Mouse (Mus musculus) inflammation-experienced regulatory T-cells, adult 6 months (primary cell): ENCODE data around the gene Nabp2. TPM values are rescaled to one million over a fixed set of nuclear protein-coding genes. Genes with fewer than 3 reads are reported as not detected.

Source experiments
- ATAC-seq: one replicate; pipeline ENCODE4 v1.8.0; 2017
- polyA plus RNA-seq, 3 experiments: library from polyadenylated mRNA; unstranded; fragments of 100-300 nt; shearing (Covaris generic); gene quantifications; one replicate each; pipeline ENCODE4 v1.2.1; 2017

Nabp2 gene
- polyA plus RNA-seq: 10 to 100 TPM; 68.8 to 87.0 (median 73.8) TPM

DNA sequence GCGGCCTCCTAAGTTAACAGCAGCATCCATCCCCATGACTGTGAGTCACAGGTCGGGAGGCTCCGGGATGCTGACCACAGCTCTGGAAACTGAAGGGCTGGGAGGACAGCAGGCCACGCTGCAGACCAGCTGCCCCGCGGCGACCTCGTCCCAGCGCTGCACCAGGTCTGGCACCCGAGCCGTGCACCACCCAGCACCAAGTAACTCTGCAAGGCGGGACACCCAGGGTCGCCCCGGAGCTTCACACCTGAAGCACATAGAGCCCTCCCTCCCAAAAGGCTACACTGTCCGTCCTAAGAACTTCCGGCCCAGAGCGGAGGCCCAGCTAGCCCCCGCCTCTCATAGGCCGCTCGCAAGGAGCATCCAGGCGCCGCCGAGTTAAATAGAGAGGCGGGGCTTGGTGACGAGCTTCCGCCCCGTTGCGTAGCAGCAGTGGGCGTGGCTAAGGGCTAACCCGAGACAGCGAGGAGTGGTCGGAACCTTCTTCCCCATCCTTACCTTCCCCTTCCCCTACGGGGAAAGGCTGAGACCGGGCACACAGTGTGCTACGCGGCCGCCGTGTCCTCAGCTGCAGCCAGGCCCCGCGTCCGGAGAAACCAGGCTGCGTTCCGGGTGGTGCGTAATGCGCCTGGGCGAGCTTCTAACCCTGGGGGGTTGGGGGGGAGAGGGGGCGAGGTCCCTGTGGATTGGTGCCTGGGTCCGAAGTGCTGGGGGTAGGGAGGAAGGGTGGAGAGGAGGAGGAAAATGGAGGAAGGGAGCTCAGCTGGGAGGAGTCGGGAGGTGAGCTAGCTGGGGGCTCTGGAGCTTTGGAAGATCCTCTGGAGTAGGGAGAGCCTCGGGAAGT lies at the start of gene Nabp2, which contains the start of gene Rnf41:
TSS of gene Nabp2 (minus strand) at position 282 of the 844 bp plus-strand sequence.
TSS of gene Rnf41 (plus strand) at position 447 of the 844 bp plus-strand sequence.
- peak; percentile 76 for ATAC-seq

DNA sequence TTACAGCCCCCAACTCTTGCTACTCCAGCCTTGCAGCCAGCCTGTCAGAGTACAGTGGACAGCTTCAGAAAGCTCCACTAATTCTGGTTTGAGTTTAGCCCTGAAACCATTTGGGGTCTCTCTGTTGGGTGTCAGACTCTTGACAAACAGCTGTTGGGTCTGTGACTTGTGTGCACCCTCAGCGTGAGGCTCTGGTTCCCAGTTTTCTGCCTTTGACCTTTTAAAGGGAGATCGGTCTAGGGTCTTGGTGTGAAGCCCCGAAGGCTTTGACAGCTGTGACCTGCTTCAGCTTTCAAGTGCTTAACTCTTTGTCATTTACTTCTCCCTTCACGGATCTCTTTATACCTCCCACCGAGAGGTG lies 49.0 kb upstream of the Nabp2 start:
- ATAC-seq: no peak

DNA sequence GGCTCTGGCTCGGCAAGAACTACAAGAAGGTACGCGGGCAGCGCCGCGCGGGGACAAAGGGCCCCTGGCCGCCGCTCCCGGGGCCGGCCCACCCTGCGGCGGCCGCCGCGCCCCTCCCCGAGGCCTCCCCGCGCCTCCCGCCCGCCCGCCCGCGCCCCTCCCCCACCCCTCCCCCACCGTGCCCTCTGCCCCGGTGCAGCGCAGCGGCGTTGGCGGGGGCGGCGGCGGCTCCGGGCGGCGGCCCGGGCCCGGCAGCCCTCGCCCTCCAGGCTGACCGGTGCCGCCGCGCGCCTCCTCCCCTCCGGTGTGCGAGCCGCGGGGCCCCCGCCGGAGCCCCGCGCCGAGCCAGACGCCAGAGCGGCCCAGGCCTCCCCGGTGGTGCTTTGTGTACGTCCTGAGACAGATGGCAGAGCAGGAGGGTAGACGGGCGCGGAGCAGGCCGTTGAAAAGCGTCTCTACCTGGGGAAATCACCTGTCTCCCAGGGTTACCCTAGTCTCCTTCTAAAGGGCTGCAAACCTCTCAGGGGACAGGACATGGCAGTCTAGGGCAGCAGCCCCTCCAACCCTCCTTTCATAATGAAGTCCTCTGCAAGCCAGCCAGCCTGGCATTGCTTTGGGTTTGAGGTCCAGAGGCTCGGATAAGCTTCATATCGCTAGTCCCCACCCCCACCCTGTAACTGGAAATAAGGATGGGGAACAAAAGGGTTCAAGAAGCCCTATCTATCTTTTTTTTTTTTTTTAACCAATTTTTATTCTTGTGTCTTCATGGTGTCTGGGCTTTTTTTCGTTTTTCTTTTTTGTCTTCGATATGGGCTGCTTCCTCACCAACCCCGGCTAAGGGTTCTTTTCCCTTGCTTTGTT lies 48.3 kb upstream of the Nabp2 start:
- peak; percentile 54 for ATAC-seq

DNA sequence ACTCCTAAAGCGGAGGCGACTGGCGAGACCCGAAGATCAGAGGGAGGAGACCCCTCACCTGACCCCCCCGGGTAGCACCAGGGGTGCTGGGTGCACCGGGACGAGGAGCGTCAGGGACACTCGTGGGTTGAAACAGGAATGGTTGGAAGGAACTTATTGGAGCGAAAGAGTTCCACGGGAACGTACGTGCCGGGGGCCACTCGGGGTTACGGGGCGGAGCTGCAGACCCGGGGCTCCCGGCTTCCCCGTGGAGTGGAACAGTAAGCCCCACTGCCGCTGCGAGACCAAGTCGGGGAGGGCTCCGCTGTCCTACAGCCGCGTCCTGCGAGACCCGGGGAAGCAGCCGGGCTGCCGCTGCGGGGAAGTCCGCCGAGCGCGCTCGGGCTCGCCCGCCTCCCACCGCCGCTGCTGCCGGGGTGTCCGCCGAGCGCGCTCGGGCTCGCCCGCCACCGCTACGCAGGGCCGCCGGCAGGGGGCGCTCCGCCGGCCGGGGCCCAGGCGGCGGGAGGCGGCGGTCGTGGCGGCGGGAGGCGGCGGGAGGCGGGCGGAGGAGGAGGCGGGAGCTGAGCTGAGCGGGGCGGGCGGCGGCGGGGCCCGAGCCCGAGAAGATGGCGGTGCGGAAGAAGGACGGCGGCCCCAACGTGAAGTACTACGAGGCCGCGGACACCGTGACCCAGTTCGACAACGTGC lies 47.6 kb upstream of the Nabp2 start, which contains the start of gene Smarcc2:
TSS of gene Smarcc2 (plus strand) at position 530 of the 690 bp plus-strand sequence.
- peak; percentile 71 for ATAC-seq

DNA sequence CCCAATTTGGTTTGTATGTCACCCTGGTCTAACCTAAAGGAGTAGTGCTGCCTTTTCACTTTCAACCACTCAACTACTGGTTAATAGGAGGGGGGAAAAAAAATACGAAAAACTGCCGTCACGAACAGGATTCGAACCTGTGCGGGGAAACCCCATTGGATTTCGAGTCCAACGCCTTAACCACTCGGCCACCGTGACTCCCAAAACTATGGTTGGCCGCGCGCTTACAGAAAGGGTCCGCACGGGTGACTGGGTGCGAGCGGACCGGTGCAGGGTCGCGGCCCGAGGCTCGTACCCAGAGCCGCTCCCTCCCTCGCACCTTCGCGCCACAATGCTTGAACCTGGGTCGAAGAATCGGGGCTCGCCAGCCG lies 47.0 kb upstream of the Nabp2 start:
- ATAC-seq: peak; percentile 21

DNA sequence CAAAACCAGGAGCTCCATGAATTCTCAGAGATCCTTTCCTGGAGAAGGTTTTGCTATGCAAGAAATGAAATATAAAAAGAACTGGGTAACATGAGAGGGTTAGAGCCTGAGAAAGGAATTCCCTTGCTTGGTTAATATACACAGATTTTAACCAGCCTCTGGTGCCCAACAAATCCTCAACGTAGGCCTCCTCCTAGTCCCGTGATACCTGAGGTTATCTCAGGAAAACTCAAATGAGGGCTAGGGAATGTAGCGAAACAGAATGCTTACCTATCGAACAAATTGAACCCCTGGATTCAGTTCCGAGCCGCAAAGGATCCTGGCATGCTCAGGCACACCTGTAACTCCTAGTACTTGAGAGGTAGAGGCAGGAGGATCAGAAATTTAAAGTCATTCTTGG lies 46.4 kb upstream of the Nabp2 start:
- ATAC-seq: no peak

DNA sequence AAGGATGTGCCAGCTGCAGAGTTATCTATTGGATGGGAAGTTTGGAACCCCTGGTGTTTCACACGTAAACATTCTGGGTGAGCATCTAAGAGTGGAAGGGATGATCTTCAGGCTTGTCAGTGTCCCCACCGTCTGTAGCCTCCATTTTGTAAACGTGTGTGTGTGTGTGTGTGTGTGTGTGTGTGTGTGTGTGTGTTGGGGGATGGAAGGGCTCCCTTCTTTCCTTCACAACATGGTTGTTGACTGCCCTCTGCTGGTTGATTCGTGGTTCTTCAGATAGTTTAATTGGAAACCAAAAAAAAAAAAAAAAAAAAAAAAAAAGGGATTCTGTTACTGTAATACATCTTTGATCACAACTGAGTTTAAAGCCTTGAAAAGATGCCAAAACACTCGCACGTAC lies 44.0 kb upstream of the Nabp2 start:
- peak; percentile 46 for ATAC-seq

DNA sequence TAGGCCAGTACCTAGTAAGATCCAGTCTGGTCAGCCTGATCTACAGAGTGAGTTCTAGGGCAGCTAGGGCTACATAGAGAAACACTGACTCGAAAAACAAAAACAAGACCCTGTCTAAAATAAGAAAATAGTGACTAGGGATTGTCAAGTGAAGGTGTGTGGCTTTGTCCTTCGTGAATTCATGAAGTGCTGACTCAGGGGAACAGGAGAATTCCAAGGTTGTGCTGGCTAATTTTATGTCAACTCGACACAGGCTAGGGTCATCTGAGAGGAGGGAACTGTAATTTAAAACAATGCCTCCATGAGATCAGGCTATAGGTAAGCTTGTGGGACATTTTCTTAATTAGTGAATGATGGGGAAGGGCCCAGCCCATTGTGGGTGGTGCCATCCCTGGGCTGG lies 43.2 kb upstream of the Nabp2 start:
- no peak for ATAC-seq

DNA sequence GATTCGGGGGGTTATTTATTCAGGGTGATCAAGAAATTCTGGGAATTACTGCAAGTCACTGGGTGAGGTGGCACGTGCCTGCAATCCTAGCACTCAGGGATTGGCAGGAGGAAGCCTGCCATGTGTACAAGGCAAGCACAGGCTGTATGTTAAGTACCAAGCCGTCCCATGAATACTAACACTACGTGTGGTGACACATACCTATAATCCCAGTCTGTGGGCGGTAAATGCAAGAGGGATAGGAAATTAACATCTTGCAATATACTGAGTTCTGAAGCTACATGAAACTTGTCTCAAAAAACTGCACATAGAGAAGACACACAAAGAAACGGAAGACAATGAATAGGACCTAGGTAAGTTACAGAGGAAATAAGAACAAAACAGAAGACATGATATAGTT lies 39.7 kb upstream of the Nabp2 start:
- ATAC-seq: no peak

DNA sequence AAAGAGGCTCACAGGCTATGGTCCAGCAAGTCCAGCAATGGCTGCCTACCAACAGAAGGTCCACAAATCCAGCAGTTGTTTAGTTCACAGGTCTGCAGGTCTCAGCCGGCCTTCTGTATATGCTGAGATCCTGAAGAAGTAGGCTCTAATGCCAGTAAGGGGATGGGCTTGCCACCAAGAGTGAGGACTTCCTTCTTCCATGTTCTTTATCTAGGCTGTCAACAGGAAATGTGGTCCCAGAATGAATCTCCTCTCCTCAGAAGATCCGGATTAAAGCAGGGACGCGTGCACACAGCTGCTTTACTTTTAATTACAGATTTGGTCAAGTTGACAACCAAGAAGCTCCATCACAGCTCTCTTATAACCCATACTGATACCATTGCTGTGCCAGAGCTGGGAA lies 34.1 kb upstream of the Nabp2 start:
- no peak for ATAC-seq

DNA sequence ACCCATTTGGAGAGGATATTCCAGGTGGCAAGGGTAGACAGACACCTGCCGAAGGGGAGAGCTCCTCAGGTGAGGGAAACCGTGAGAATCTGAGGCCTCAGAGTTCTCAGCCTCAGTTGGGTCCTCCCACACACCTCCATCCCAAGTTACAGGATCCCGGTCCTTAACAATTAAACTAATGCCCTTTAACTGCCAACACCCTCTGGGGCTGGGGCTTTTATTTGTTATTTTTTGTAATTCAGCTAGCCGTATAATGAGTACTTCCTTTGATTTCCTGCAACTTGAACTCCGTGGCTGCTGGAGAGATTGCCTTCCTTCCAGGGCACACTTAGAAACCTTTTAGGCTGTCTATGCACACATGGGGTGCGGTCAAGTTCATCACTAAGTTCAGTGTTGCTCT lies 33.1 kb upstream of the Nabp2 start:
- no peak for ATAC-seq

DNA sequence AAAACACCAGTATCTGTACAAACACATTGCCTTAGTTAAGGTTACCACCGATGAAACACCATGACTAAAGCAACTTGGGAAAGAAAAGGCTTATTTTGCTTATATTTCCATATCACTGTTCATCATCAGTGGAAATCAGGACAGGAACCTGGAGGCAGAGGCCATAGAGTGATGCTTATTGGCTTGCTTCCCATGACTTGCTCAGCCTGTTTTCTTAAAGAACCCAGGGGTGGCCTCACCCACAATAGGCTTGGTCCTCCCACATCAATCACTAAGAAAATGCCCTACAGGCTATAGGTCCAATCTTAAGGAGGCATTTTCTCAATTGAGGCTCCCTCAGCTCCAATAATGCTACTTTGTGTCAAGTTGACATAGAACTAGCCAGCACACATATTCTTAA lies 31.4 kb upstream of the Nabp2 start:
- no peak for ATAC-seq

DNA sequence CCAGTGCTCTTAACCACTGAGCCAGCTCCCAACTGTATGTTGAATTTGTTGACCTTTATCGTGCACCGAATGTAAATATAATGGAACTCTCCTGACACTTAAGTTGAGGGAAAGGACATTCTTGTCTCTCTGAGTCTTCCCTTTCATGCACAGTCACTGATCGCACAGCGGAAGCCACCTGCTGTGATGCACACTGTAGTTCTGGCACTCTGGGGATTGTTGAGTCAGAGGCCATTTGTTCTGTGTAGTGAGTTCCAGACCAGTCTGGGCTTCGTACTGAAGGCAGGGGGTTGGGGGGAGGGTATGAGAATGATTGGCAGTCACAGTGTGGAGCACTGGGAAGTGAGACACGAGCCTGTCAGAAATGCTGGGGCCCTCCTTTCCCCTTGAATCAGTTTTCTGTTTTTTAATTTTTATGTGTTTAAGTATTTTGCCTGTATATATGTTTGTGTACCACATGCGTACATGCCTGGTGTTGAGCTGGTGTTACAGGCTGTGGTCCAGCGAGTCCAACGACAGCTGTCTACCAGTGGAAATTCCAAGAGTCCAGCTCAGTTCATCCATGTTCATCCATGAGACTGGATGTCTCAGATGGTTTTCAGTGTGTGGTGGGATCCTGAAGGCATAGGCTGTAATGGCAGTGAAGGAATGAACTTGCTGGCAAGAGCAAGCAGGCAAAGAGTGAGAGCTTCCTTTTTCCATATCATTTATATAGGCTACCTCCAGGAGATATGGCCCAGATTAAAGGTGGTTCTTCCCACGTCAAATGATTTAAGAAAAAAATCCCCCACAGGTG lies 30.2 kb upstream of the Nabp2 start:
- ATAC-seq: no peak

DNA sequence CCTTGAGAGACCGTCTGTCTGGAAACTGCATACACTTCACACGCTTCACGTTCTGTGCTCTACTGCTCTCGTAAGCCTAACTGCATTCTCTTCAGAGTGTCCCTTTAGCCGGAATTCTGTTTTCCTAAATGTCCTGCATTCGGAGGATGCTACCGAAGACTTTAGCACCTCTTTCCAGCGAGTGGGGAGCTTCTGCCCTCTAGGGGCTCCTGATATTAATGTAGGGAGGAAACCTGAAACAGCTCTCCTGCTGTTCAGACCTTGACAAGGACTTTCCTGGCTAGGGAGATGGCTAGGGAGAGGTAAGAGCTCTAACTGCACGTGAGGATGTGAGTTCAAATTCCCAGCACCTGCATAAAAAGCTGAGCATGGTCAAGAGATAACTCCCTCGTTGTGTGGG lies 29.1 kb upstream of the Nabp2 start:
- peak; percentile 42 for ATAC-seq

DNA sequence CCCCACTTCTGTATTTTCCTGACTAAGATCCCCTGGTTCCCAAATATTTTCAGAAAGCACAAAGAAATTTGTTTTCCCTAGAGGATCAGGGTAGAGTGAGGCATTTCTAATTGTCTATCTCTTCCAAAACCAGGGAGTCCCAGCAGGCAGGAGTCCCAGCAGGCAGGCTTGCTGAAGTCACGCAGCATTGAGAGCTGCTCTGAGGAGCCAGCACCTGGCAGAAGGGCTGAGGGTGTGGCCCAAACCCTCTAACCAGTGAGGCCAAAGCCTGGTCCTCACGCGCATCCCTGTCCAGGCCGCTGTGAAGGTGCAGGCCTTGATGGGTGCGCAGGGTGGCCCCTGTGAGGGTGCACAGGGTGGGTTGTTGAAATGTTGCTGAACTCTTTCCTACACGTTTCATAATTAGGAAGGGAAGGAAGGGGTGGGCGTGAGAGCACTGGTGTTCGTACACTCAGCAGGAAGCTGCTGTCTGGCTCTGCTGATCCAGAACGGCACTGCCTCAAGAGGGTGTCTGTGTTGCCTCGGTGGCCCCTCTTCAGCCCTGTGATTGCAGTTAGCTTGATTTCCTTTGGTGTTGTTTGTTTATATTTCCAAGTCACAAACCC lies 27.5 kb upstream of the Nabp2 start:
- peak; percentile 73 for ATAC-seq

DNA sequence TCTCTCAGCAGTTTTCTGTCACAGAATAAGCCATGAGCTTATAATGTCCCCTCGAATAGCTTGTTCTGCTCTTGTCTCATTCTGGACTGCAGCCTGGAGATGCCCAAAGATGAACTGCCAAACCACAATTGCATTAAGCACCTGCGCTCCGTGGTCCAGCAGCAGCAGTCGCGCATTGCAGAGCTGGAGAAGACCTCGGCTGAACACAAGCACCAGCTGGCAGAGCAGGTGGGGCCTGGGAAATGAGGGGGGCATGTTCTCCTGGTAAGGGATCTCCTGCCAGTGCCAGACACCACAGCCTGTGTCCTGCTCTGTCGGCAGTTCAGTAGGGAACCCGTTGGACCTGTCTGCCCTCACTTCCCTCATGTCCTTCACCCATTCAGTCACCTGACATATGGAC lies 25.1 kb upstream of the Nabp2 start:
- ATAC-seq: no peak

DNA sequence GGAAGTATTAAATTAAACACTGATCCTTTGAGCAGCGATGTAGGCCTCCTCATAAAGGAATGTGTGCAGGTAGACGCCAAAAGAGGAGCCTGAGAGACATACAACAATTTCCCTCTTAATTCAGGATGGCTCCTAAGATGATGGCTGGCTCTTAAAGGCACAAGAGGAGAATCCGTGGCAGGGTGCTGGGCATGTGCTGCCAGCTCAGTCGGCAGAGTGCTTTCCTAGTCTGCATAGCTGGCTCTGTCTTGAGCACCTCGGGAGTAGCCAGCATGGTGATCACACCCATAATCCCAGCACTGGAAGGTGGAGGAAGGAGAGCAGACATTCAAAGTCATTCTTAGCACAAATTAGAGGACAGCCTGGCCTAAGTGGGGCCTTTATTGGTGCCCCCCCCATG lies 24.6 kb upstream of the Nabp2 start:
- ATAC-seq: no peak

DNA sequence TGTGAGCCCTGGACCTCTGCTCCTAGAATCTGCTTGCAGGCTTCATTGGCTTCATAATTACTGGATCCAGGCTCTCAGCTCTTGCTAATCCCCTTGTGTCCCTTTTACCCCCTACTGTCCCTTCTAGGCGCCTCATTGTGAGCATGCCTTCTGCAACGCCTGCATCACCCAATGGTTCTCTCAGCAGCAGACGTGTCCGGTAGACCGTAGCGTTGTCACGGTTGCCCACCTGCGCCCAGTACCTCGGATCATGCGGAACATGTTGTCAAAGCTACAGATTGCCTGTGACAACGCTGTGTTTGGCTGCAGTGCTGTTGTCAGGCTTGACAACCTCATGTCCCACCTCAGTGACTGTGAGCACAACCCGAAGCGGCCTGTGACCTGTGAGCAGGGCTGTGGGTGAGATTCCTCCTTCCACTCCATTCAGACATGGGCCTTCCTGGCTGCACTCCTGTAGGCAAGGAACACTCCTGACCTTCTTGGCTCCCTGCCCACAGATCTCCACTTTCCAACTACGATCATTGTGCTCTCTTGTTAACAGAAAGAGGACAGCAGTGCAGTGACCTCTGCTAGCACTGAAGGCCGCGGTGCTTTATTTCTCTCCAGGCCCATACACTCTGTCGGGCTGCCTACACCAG lies 24.0 kb upstream of the Nabp2 start:
- ATAC-seq: no peak

DNA sequence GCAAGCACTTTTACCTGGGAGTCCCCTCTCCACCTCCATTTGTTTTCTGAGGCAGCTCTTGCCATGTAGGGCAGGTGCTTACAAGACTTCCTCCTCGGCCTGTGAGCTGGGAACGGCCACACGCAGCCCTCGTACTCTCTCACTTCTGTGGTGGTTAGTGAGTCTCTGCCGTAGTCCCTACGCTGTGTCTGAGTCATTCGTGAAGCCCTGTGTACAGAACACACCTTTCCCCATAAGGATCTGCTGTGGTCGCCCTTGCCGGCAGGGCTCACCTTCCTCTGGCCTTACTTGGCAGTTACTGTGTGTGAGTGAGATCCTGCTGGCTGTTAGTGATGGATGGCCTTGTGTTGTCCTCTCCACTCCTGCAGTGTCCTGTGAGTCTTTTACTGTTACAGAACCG lies 23.4 kb upstream of the Nabp2 start:
- ATAC-seq: peak; percentile 85

DNA sequence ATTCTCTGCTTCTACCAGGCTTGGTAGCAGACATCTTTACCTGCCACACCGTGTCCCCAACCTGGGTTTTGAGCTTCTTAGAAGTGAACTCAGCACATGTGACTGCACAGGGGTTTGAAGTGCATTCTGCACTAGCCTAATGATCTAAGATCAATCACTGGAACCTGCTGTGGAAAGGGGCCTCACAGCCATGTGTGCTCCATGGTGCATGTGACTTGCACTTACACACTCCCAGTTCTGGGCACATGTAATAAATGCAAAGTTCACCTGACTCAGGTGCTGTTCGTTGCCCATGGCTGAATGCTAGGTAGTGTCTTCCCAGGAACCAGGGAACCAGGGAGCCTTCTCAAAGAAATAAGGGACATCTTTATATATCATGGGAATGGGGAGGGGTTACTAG lies 22.1 kb upstream of the Nabp2 start:
- ATAC-seq: no peak

DNA sequence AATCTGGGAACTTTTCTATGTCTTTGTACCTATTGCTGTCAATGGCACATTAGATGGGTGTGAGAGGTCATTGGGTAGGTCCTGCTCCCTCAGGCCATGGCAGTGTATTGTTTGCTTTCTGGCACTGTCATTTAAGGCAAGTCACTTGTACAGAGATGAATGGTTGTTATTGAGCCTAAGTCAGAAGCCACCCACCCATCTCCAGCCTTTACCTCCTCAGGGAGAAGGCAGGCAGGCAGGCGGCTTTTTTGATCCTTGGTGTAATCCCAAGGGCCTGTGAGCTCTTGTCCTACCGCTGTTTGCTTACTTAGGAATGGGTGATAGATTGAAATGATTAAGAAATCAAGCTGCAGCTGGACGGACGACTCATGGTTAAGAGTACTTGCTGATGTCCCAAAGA lies 18.2 kb upstream of the Nabp2 start:
- no peak for ATAC-seq
